Mouse (Mus musculus) gastrocnemius, postnatal 4 days (tissue): ENCODE results near the gene Gng13. TPM values are rescaled to one million over a fixed set of nuclear protein-coding genes. Genes with fewer than 3 reads are reported as not detected.

ENCODE experiments used
- microRNA-seq: library from miRNA; unstranded; fragments of <30 nt; microRNA quantifications from one replicate; pipeline ENCODE4 v1.2.0, GENCODE M21; 2021
- total RNA-seq, 2 experiments: library from RNA; stranded (reverse); gene quantifications; 2 replicates each; pipeline ENCODE4 v1.2.3; 2021

Gene Gng13
- total RNA-seq, 2 experiments from 2014 or later = not detected

Small RNA genes lying within 50 kb of the gene (microRNA-seq; reads per million reads assigned to microRNA genes)
- not detected for gene Gm25083

Other genes with a start within 250 kb of the Gng13 start
- not detected for gene Sstr5, start 219.9 kb upstream of the Gng13 start, total RNA-seq
- 10 to 100 TPM; 26.9 to 33.7 TPM for gene Sox8, start 146.5 kb upstream of the Gng13 start, total RNA-seq
- 10 to 100 TPM; 16.1 to 18.8 TPM for gene Lmf1, start 138.1 kb upstream of the Gng13 start, total RNA-seq
- gene Chtf18, start 10.2 kb downstream of the Gng13 start, total RNA-seq = 1 to 10 TPM; 7.7 to 8.6 TPM
- 1 to 10 TPM; 7.9 to 8.1 TPM for gene Rpusd1, start 10.5 kb downstream of the Gng13 start, total RNA-seq
- gene Mslnl, start 18.9 kb downstream of the Gng13 start, total RNA-seq = not detected
- under 1 TPM; 0.44 to 0.49 TPM for gene Msln, start 37.2 kb downstream of the Gng13 start, total RNA-seq
- 10 to 100 TPM; 29.0 to 31.3 TPM for gene Narfl, start 56.6 kb downstream of the Gng13 start, total RNA-seq
- gene Haghl, start 68.5 kb downstream of the Gng13 start, total RNA-seq = 10 to 100 TPM; 31.3 to 32.5 TPM
- not detected for gene Ccdc78, start 69.4 kb downstream of the Gng13 start, total RNA-seq
- gene Fam173a, start 75.7 kb downstream of the Gng13 start, total RNA-seq = 10 to 100 TPM; 45.6 to 45.8 TPM
- gene AC134908.4, start 78.5 kb downstream of the Gng13 start, total RNA-seq = under 1 TPM in 1 of 2 experiments, not detected in 1; 0.75 TPM
- 10 to 100 TPM; 46.3 to 51.6 TPM for gene Metrn, start 80.0 kb downstream of the Gng13 start, total RNA-seq
- gene Fbxl16, start 91.9 kb downstream of the Gng13 start, total RNA-seq = 1 to 10 TPM; 1.4 to 2.0 TPM
- 10 to 100 TPM; 12.2 to 13.7 TPM for gene Wdr24, start 106.5 kb downstream of the Gng13 start, total RNA-seq
- gene Jmjd8, start 111.7 kb downstream of the Gng13 start, total RNA-seq = 10 to 100 TPM; 31.6 to 32.4 TPM
- gene Stub1, start 116.2 kb downstream of the Gng13 start, total RNA-seq = 100 to 1,000 TPM; 116 to 134 TPM
- 1 to 10 TPM; 7.6 to 10.0 TPM for gene Rhbdl1, start 120.1 kb downstream of the Gng13 start, total RNA-seq
- 1 to 10 TPM; 5.4 to 7.6 TPM for gene Gm20683, start 124.6 kb downstream of the Gng13 start, total RNA-seq
- 10 to 100 TPM; 34.9 to 41.5 TPM for gene Rhot2, start 127.7 kb downstream of the Gng13 start, total RNA-seq
- gene Wdr90, start 144.3 kb downstream of the Gng13 start, total RNA-seq = 10 to 100 TPM; 11.7 to 12.0 TPM
- 10 to 100 TPM; 46.1 to 48.6 TPM for gene Mcrip2, start 151.6 kb downstream of the Gng13 start, total RNA-seq
- gene Mettl26, start 157.9 kb downstream of the Gng13 start, total RNA-seq = 10 to 100 TPM; 20.0 to 21.3 TPM
- 1 to 10 TPM in 1 of 2 experiments, under 1 TPM in 1; 0.88 to 1.4 TPM for gene Wfikkn1, start 163.7 kb downstream of the Gng13 start, total RNA-seq
- gene Rab40c, start 202.6 kb downstream of the Gng13 start, total RNA-seq = 10 to 100 TPM; 15.1 to 17.2 TPM
- 10 to 100 TPM; 46.7 to 50.8 TPM for gene Pigq, start 227.8 kb downstream of the Gng13 start, total RNA-seq
- not detected for gene Nhlrc4, start 227.8 kb downstream of the Gng13 start, total RNA-seq
- gene A930017K11Rik, start 235.4 kb downstream of the Gng13 start, total RNA-seq = not detected